Mouse (Mus musculus): ENCODE data around the gene Olfr221.

DNA sequence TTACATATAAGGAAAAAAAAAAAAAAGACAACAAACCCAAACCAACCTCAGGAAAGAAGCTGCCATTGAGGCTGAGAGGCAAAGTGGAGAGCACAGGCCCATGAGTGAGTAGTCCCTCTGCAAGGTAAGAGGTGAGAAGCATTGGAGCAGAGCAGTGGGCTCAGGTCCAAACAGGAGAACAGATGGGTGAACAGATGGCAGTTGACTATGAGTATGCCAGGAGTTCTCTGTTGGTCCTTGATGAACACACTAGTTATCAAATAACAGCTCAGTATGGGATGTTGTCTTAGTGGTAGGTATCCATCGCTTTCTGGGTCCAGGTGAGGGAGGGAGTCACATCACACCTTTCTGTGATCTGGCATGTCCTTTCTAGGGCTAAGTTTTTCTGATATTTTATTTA lies 18.5 kb upstream of the Olfr221 start:
- TF ChIP-seq CTCF (IDR thresholded peaks at IDR 0.05; ENCODE audit: low read depth) (no peak), EP300 (optimal IDR thresholded peaks at IDR 0.05) (no peak)
